In genomic region chr1:62664960-62665645, GRCm38 (mm10) we compare ENCODE assay signal across 8 mouse cellular contexts. TPM values are rescaled to one million over a fixed set of nuclear protein-coding genes. Genes with fewer than 3 reads are reported as not detected.
A peak's percentile ranks its signal among the peaks of the same experiment; 100 is the strongest.
DNase-seq lines count a peak whose midpoint lies in the region; ATAC-seq and TF ChIP-seq lines count a peak whose summit lies in the region.

No protein-coding gene starts in this region.

- TF ChIP-seq CTCF in kidney, postnatal 0 days (IDR thresholded peaks at IDR 0.05; ENCODE audit: low read depth) = no peak

- H3K4me2 ChIP-seq in heart, embryonic 12.5 days = no peak overlapping the region
- H3K4me2 ChIP-seq in kidney, postnatal 0 days (ENCODE audit: low read length) = no peak overlapping the region
- no peak overlapping the region for H3K4me2 ChIP-seq in forebrain, embryonic 12.5 days

- peak overlapping the region; percentile 84 for H3K27ac ChIP-seq in heart, embryonic 12.5 days (ENCODE audit: poor library complexity, severe bottlenecking)
- H3K27ac ChIP-seq in kidney, postnatal 0 days = peak overlapping the region; percentile 10; the same call in 1 of the 2 replicates
- no peak overlapping the region for H3K27ac ChIP-seq in forebrain, embryonic 12.5 days

- WGBS in heart, embryonic 12.5 days = 37% methylated on average over 8 of the region's 8 CpGs
- WGBS in kidney, postnatal 0 days = 49% methylated on average over 8 of the region's 8 CpGs
- WGBS in forebrain, embryonic 12.5 days = 61% methylated on average over 8 of the region's 8 CpGs

- ATAC-seq in heart, embryonic 12.5 days (ENCODE audit: insufficient number of reproducible peaks, low FRiP score) = peak; percentile 89
- no peak for ATAC-seq in kidney, postnatal 0 days (replicated peaks; ENCODE audit: low FRiP score, low read depth)
- peak; percentile 55 for ATAC-seq in megakaryocyte progenitor cell, adult 5-6 weeks (replicated peaks; ENCODE audit: poor library complexity)
- ATAC-seq in forebrain, embryonic 12.5 days (ENCODE audit: low FRiP score) = no peak

- no peaks in the 10 kb centered on the region for H3K27me3 ChIP-seq in heart, embryonic 12.5 days (replicated peaks)
- no peaks in the 10 kb centered on the region for H3K27me3 ChIP-seq in kidney, postnatal 0 days (ENCODE audit: insufficient read depth, low read length)
- 0 out of 2 replicates have a peak, but pooled peaks cover 3% of the 10 kb centered on the region for H3K27me3 ChIP-seq in forebrain, embryonic 12.5 days

- no peak overlapping the region for H3K4me3 ChIP-seq in heart, embryonic 12.5 days
- H3K4me3 ChIP-seq in kidney, postnatal 0 days (replicated peaks; ENCODE audit: low read depth, low read length) = no peak overlapping the region
- H3K4me3 ChIP-seq in forebrain, embryonic 12.5 days (replicated peaks) = no peak overlapping the region

- H3K36me3 ChIP-seq in heart, embryonic 12.5 days = 0 out of 2 replicates have a peak, but pooled peaks cover 2% of the 10 kb centered on the region
- no peaks in the 10 kb centered on the region for H3K36me3 ChIP-seq in kidney, postnatal 0 days (ENCODE audit: insufficient read depth, low read length)
- no peaks in the 10 kb centered on the region for H3K36me3 ChIP-seq in forebrain, embryonic 12.5 days (replicated peaks)

- H3K4me1 ChIP-seq in heart, embryonic 12.5 days (replicated peaks) = peaks cover 7% of the 10 kb centered on the region; the same call in 1 of the 2 replicates
- H3K4me1 ChIP-seq in kidney, postnatal 0 days (replicated peaks; ENCODE audit: insufficient read depth, low read length) = no peaks in the 10 kb centered on the region
- peaks cover 6% of the 10 kb centered on the region; the same call in 1 of the 2 replicates for H3K4me1 ChIP-seq in forebrain, embryonic 12.5 days

- H3K9me3 ChIP-seq in heart, embryonic 12.5 days (replicated peaks) = peaks cover 7% of the 10 kb centered on the region
- H3K9me3 ChIP-seq in kidney, postnatal 0 days (replicated peaks; ENCODE audit: low read length) = 0 out of 2 replicates have a peak, but pooled peaks cover 3% of the 10 kb centered on the region
- H3K9me3 ChIP-seq in forebrain, embryonic 12.5 days = no peaks in the 10 kb centered on the region

- H3K9ac ChIP-seq in heart, embryonic 12.5 days = no peak overlapping the region
- H3K9ac ChIP-seq in kidney, postnatal 0 days (ENCODE audit: low read depth, low read length) = no peak overlapping the region
- H3K9ac ChIP-seq in forebrain, embryonic 12.5 days = no peak overlapping the region

- peak; percentile 92 for DNase-seq in ES-CJ7 (ENCODE audit: low read depth, low spot score)
- DNase-seq in adrenal gland, adult 8-10 months = peak; percentile 41
- DNase-seq in kidney, postnatal 0 days (ENCODE audit: low spot score) = peak; percentile 68
- DNase-seq in layer of hippocampus, adult 9-10 months (ENCODE audit: low spot score) = no peak
- DNase-seq in right cerebral cortex, postnatal 4 days = no peak

RNA-seq across cellular contexts. Expression of gene Nrp2, which starts 38.0 kb away (rescaled TPM):
- total RNA-seq in adrenal gland, adult 8-10 months (2022) = 10 to 100 TPM; 38.0 to 54.0 (median 45.8) TPM
- polyA plus RNA-seq in heart, embryonic 12.5 days (2016; fragmentation: Nextera tagmentation; extraction: Ambion mirVana) = 6.0 and 6.2 TPM in 2 replicates
- 5.4 and 5.6 TPM in 2 replicates for polyA plus RNA-seq in kidney, postnatal 0 days (2015; fragmentation: Nextera tagmentation; extraction: Ambion mirVana)
- 1.5 and 2.3 TPM in 2 replicates for total RNA-seq in megakaryocyte progenitor cell, adult 5-6 weeks (2015)
- total RNA-seq in megakaryocyte progenitor cell, adult 5-6 weeks (2017) = 2.0 and 2.9 TPM in 2 replicates
- 31.1 and 33.1 TPM in 2 replicates for polyA plus RNA-seq in forebrain, embryonic 12.5 days (2016; fragmentation: Nextera tagmentation; extraction: Ambion mirVana)

Comparison
In these comparisons a context has a peak if more than half of its experiments do, and no peak if none do; other contexts are left out.
1. DNase-seq: peak in ES-CJ7 (single experiment), adrenal gland, adult 8-10 months (single experiment) and kidney, postnatal 0 days (single experiment); none in layer of hippocampus, adult 9-10 months (single experiment) and right cerebral cortex, postnatal 4 days (single experiment).
2. ATAC-seq: peak in heart, embryonic 12.5 days (single experiment) and megakaryocyte progenitor cell, adult 5-6 weeks (single experiment); none in kidney, postnatal 0 days (single experiment) and forebrain, embryonic 12.5 days (single experiment).